Mouse (Mus musculus) CD8-positive naive resting alpha-beta T cell, adult 2 months (primary cell): Measurements from ENCODE around the gene Syt5.

ENCODE experiments used
- DNase-seq, 2 experiments: peaks; one replicate each; pipeline ENCODE4 v3.0.0; 2022; ENCODE audit warnings: low read depth in 2 of 2, low spot score in 2 of 2

Syt5 gene

DNA sequence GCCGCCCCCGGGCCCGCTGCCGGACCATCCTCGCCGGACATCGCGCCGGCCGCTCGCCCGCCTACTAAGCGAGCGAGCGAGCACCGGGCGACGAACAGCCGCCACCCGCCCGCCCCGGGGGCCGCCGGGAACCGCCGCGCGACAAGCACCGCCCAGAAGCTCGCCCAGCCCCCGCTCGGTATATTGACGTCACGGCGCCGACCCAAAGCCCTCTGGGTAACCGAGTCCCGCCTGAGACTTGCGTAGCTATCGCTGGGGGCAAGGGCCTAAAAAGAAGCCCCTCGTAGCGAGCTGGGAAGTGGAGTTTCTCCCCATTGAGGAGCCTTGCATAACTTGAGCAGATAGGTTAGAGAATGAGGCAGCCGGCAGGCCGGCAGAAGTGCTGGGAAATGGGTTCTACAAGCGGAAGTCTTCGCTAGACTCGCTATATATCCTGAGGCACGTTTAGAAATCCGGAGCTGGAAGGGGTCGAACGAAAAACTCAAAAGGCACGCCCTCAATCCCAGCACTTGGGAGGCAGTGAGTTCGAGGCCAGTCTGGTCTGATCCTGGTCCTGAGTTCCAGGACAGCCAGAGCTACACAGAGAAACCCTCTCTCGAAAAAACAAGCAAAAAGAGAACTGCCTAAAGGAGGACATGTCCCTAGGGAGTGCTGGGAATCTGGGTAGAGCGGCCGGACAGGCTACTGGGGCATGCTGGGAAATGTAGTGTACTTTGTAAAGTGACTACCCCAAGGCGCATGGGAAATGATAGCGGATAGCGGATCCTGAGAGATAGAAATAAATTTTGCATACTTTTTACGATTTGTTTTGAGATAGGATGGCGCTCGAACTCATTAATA, 45.6 kb downstream of the Syt5 start, which contains the start of gene Ppp1r12c:
Gene Ppp1r12c, minus strand, starts transcription at position 123 of the 840 bp plus-strand sequence.
- DNase-seq = peak; percentile 88 to 93

DNA sequence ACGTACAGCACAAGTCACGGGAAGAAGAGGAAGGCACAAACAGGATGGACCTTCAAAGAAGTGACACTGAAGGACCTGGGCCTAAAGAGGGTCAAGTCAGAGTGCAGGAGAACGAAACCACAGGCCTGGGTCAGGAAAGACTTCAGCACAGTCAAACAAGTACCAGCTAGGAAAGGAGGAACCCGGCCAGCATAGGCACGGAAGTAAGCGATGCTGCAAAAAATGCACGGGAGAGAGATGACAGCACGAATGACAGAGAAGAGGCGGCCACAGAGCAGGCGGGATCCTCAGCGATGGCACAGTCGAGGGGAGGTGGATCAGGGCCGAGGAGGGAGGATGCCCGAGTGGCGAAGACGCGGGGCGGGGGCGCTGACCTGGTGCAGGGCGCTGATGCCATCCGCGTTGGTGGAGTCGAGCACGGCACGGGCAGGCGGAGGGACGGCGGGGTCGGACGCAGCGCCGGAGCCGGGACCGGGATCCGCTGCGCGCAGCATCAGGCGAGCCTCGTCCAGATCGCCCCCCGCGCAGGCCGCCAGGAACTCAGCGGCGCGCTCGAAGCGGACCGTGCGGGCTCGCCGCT, 46.4 kb downstream of the Syt5 start:
- peak; percentile 40 to 60 for DNase-seq

DNA sequence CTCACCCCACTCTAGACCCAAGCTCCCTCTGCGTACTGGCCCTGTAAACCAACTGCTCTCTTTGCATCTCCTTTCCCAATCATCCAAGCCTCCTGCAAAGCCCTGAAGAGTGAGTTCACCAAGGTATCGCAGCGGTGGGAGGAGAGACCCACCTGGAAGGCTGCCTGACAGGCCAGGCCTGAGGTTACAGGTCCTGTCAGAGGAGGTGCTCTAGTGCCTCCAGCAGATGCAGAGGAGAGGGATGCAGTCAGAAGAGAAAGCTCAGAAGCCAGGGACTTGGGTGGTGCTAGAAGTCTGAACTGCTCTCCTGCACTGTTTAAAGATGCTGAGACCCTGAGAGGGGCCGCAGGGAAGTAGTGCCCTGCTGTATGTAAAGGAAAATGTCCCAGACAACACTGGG, 48.3 kb downstream of the Syt5 start:
- DNase-seq = no peak

DNA sequence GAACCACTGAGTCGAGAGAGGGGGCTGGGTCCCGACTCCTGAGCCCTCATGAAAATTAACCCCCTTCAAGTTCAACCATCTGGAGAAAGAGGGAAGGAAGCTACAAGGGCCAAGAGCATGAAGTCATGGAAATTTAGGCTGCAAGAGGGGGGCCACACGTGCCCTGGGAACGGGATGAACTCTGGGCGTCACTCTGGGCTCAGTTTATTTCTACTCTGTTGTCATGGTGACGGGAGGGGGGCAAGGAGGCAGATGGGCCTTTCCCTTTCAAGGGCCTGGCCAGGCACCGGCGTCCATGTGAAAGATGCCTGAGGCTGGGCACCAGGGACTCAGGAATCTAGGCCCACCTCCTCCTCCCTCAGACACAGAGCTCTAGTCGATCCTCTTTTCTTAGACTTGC, 49.1 kb downstream of the Syt5 start:
- no peak for DNase-seq

DNA sequence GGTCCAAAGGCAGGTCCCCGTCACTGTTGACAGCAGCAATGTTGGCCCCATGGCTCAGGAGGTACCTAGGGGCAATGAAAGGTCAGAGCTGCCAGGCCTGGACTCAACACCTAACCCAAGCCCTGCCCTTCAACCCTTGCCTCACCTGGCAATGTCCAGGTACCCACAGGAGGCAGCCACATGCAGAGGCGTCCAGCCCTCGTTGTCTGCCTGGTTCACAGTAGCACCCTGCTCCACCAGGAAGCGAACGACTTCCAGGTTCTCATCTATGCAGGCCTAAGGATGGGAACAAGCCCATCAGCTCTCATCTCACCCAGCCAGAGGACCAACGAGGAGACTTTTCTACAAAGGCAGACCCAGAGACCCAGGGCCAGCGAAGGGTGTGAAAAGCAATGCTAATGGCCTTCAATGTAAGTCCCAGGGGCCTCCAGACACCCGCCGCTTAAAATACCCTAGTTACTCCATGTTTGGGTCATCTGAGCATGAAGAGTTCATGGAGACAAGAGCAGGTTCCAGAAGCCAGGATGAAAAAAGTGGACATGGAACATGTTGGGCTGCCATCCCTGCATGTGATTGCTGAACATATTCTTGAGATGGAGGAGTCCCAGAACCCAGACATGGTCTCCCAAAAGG, 50.0 kb downstream of the Syt5 start:
- DNase-seq = no peak

DNA sequence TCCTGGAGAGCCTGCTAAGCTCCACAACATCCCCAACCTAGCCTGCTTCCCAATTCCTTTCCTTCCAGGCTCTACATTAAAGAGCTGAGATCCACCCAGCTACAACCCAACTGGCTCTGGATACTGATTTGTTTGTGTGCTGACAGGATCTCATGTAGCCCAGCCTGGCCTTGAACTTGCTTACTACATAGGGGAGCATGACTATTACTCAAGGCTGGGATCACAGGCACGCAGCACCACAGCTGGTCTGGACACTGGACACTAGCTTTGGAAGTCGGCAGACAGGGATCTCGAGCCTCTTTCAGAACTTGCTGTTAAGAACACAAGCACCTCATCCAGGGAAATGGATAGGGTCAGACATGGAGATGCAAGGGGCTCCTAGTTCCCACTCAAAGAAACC, 50.9 kb downstream of the Syt5 start:
- no peak for DNase-seq

DNA sequence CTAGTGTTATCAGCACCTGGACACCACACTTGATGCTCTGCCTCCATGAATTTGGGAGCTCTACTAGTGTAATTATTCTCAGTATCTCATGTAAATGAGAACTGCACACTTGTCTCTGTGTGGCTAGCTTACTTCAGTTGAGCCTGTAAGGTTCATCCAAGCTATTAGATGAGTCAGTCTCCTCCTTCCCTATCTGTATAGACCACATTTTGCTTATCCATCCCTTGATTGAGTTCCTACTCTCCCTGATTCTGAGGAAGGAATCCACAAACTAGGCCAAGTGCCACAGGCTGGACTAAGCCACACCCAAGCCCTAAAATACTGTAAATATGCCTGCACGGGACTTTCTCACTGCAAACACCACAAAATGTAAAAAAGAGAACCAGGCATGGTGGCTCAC, 53.4 kb downstream of the Syt5 start:
- no peak for DNase-seq

DNA sequence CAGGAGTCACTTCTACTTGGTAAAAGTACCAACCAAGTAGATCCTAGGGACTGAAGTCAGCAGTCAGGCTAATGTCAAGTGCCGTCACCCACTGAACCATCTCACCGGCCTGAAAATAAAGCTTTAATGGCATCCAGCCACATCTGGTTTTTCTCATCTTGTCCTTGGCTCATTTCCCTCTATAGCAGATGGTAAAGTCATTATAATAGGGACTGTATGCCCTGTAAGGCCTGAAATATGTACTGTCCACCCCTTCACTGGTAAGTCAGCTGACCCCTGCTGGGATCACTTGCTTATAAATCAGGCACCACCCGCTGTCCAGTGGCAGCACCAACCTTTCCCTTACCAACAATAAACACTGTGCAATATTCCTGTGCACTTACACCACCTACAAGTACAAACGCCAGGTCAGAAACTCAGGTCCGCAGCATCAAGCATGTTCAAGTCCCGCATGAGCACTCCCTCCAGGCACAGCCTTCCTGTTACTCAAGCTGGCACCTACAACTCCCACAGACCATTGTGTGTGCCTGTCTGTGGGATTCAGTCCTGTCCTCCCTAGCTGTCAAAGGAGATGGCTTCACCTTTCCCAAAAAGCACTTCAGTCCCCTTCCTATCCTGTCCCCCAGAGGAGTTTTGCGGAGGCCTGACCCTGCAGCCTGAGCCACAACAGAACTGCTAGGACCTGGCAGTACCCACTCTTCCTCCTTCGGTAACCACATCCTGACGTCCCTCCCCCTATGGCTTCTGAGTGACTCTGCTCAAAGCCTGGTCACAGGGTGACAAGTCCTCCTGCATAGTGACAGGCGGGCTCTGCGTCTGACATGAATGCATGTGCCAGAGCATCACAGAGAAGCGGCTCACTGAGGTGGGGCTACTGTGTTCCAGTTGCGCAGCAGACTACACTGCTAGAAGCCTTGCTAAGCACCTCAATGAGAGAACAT, 54.8 kb downstream of the Syt5 start:
- peak; percentile 23 to 24 for DNase-seq

DNA sequence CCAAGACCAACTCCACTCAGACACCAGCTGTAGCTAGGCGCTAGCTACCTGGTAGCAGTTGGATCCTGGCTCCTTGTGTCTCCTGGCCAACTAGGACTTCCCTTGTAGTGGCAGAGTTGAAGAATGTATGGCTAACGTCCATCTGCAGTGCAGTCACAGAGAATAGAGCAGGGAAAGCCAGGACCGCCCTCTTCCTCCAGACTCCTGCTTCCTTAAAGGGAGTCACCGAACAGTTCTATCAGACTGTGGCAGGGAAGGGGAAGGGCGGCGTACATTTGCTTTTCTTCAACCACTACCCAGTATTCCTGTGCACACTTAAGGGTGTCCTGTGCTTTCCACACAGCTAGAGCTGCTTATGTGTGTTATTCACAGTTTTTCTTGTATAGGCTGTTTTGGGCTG, 56.0 kb downstream of the Syt5 start:
- DNase-seq = no peak
